Mouse (Mus musculus) CH12.LX (cell line): ENCODE results near the gene Oxt. TPM values are rescaled to one million over a fixed set of nuclear protein-coding genes. Genes with fewer than 3 reads are reported as not detected.

ENCODE experiments used
- DNase-seq: peaks from one replicate; pipeline ENCODE4 v3.0.0-alpha.2; 2013; ENCODE audit errors: extremely low read depth
- H3K27ac ChIP-seq: 2 replicates; pipeline ENCODE4 v1.5.1; 2012; ENCODE audit warnings: low read depth, mild to moderate bottlenecking, control low read depth, moderate library complexity; ENCODE audit not compliant: insufficient read depth
- H3K27me3 ChIP-seq: replicated peaks from 2 replicates; pipeline ENCODE3; 2012; ENCODE audit warnings: inconsistent platforms
- H3K36me3 ChIP-seq, 2 experiments: replicated peaks in 1 of 2; 2 replicates each; pipeline versions ENCODE3 to v1.6.1; 2012; ENCODE audit warnings: inconsistent platforms in 1 of 2, low read length in 1 of 2, mild to moderate bottlenecking in 1 of 2, mixed read lengths in 1 of 2, moderate library complexity in 1 of 2; ENCODE audit not compliant: control insufficient read depth in 1 of 2, insufficient read depth in 1 of 2
- H3K4me1 ChIP-seq, 2 experiments: 2 replicates each; pipeline ENCODE4 v1.6.1; 2012; ENCODE audit warnings: inconsistent platforms in 1 of 2, moderate library complexity in 1 of 2; ENCODE audit not compliant: insufficient read depth in 2 of 2, control insufficient read depth in 1 of 2
- H3K4me2 ChIP-seq: 2 replicates; pipeline ENCODE4 v1.6.1; 2012; ENCODE audit warnings: low read depth, mild to moderate bottlenecking, control low read depth; ENCODE audit not compliant: poor library complexity, insufficient read depth, severe bottlenecking
- H3K4me3 ChIP-seq, 3 experiments: fragments of 150-350 bp in 1 of 3; sonication (generic) in 1 of 3; replicated peaks in 1 of 3; 2 replicates each; pipeline versions ENCODE3 to v1.5.1; 2011 to 2012; ENCODE audit warnings: low read depth in 2 of 3, low read length in 2 of 3, mild to moderate bottlenecking in 2 of 3, moderate library complexity in 2 of 3, control low read depth in 1 of 3, improper control_type of control experiment in 1 of 3, inconsistent platforms in 1 of 3, mixed read lengths in 1 of 3; ENCODE audit not compliant: poor library complexity in 1 of 3
- H3K79me2 ChIP-seq: replicated peaks from 2 replicates; pipeline ENCODE4 v1.6.1; 2012; ENCODE audit warnings: mild to moderate bottlenecking, moderate library complexity; ENCODE audit not compliant: control insufficient read depth, poor library complexity, insufficient read depth, severe bottlenecking; ENCODE audit errors: extremely low read depth
- H3K9ac ChIP-seq: 2 replicates; pipeline ENCODE4 v1.6.1; 2012; ENCODE audit warnings: low read depth, mild to moderate bottlenecking, control low read depth, moderate library complexity; ENCODE audit not compliant: insufficient read depth
- H3K9me3 ChIP-seq: replicated peaks from 2 replicates; pipeline ENCODE3; 2012; ENCODE audit warnings: low read length, inconsistent platforms, mixed read lengths
- CHD2 ChIP-seq: IDR thresholded peaks from 2 replicates; pipeline ENCODE4 v1.6.1; 2011; ENCODE audit warnings: low read length, improper control_type of control experiment
- CTCF ChIP-seq, 2 experiments: IDR thresholded peaks in 1 of 2; conservative IDR thresholded peaks in 1 of 2; 2 replicates each; pipeline ENCODE4 v1.5.1; 2011 to 2012; ENCODE audit warnings: low read depth in 2 of 2, low read length in 2 of 2, improper control_type of control experiment in 1 of 2, inconsistent platforms in 1 of 2, mild to moderate bottlenecking in 1 of 2, moderate library complexity in 1 of 2
- E2F4 ChIP-seq: IDR thresholded peaks from 2 replicates; pipeline ENCODE4 v1.6.1; 2011; ENCODE audit warnings: low read depth, low read length, improper control_type of control experiment; ENCODE audit not compliant: insufficient replicate concordance
- ELF1 ChIP-seq: IDR thresholded peaks from 2 replicates; pipeline ENCODE4 v1.6.1; 2014; ENCODE audit warnings: low read depth, mild to moderate bottlenecking, inconsistent platforms, low read length, improper control_type of control experiment
- ETS1 ChIP-seq: conservative IDR thresholded peaks from 2 replicates; pipeline ENCODE4 v1.6.1; 2012; ENCODE audit warnings: low read depth, mild to moderate bottlenecking, inconsistent platforms, low read length, improper control_type of control experiment, moderate library complexity
- GABPA ChIP-seq: IDR thresholded peaks from 2 replicates; pipeline ENCODE4 v1.6.1; 2012; ENCODE audit warnings: low read depth, low read length, improper control_type of control experiment, inconsistent platforms; ENCODE audit not compliant: insufficient replicate concordance
- HCFC1 ChIP-seq: IDR thresholded peaks from 2 replicates; pipeline ENCODE4 v1.6.1; 2012; ENCODE audit warnings: low read depth, mild to moderate bottlenecking, inconsistent platforms, low read length, improper control_type of control experiment
- IRF4 ChIP-seq: IDR thresholded peaks from 2 replicates; pipeline ENCODE4 v1.6.1; 2014; ENCODE audit warnings: low read depth, mild to moderate bottlenecking, inconsistent platforms, low read length, improper control_type of control experiment
- MAZ ChIP-seq: IDR thresholded peaks from 2 replicates; pipeline ENCODE4 v1.6.1; 2012; ENCODE audit warnings: low read depth, mild to moderate bottlenecking, inconsistent platforms, low read length, improper control_type of control experiment, moderate library complexity
- MEF2A ChIP-seq: IDR thresholded peaks from 2 replicates; pipeline ENCODE4 v1.6.1; 2014; ENCODE audit warnings: low read depth, mild to moderate bottlenecking, inconsistent platforms, low read length, improper control_type of control experiment, borderline replicate concordance
- MXI1 ChIP-seq: IDR thresholded peaks from 2 replicates; pipeline ENCODE4 v1.6.1; 2011; ENCODE audit warnings: mild to moderate bottlenecking, low read depth, low read length, improper control_type of control experiment
- NELFE ChIP-seq: IDR thresholded peaks from 2 replicates; pipeline ENCODE4 v1.6.1; 2011; ENCODE audit warnings: low read depth, low read length, improper control_type of control experiment
- POLR2AphosphoS2 ChIP-seq: IDR thresholded peaks from 2 replicates; pipeline ENCODE4 v1.6.1; 2011; ENCODE audit warnings: low read depth, low read length, improper control_type of control experiment
- RAD21 ChIP-seq: IDR thresholded peaks from 2 replicates; pipeline ENCODE4 v1.6.1; 2011; ENCODE audit warnings: low read depth, mild to moderate bottlenecking, low read length, improper control_type of control experiment, moderate library complexity
- SMC3 ChIP-seq: IDR thresholded peaks from 2 replicates; pipeline ENCODE4 v1.6.1; 2011; ENCODE audit warnings: low read depth, low read length, improper control_type of control experiment
- TBP ChIP-seq: conservative IDR thresholded peaks from 2 replicates; pipeline ENCODE4 v1.6.1; 2011; ENCODE audit warnings: low read depth, low read length, improper control_type of control experiment
- UBTF ChIP-seq: IDR thresholded peaks from 2 replicates; pipeline ENCODE4 v1.6.1; 2012; ENCODE audit warnings: low read depth, mild to moderate bottlenecking, inconsistent platforms, low read length, improper control_type of control experiment, moderate library complexity
- USF2 ChIP-seq: conservative IDR thresholded peaks from 2 replicates; pipeline ENCODE4 v1.6.1; 2011; ENCODE audit warnings: low read depth, low read length, improper control_type of control experiment
- ZKSCAN1 ChIP-seq: IDR thresholded peaks from 2 replicates; pipeline ENCODE4 v1.6.1; 2012; ENCODE audit warnings: low read depth, inconsistent platforms, low read length, improper control_type of control experiment, borderline replicate concordance
- ZMIZ1 ChIP-seq: IDR thresholded peaks from 2 replicates; pipeline ENCODE4 v1.6.1; 2012; ENCODE audit warnings: low read depth, mild to moderate bottlenecking, inconsistent platforms, low read length, improper control_type of control experiment
- ZNF384 ChIP-seq: IDR thresholded peaks from 2 replicates; pipeline ENCODE4 v1.6.1; 2012; ENCODE audit warnings: low read depth, low read length, improper control_type of control experiment, inconsistent platforms
- dilution Hi-C: fragments of 300-500 bp; cut with MboI; formaldehyde crosslinking; loops from 2 replicates; pipeline ENCODE4 v1.14.3; 2020; ENCODE audit warnings: low sequenced_read_pairs; ENCODE audit not compliant: extremely low pct_unique_long_range_greater_than_20kb, extremely low pct_ligation_motif_present
- in situ Hi-C: fragments of 300-500 bp; cut with MboI; formaldehyde crosslinking; loops from 3 replicates; pipeline ENCODE4 v1.14.3; 2019; ENCODE audit warnings: low sequenced_read_pairs, low pct_ligation_motif_present, low pct_unique_long_range_greater_than_20kb, mixed read lengths
- polyA plus RNA-seq: library from polyadenylated mRNA; unstranded; fragments of >175 nt; gene quantifications from 2 replicates; pipeline ENCODE4 v1.2.1, GENCODE M21; 2012; ENCODE audit warnings: low read depth; ENCODE audit not compliant: insufficient read length
- total RNA-seq, 2 experiments: library from RNA; depleted of rRNA; stranded (reverse); fragments of 300-350 nt in 1 of 2; fragments of >200 nt in 1 of 2; gene quantifications; 2 replicates each; pipeline ENCODE4 v1.2.3; 2012 to 2014

Oxt gene
- total and polyA plus RNA-seq, 3 experiments = not detected

DNA sequence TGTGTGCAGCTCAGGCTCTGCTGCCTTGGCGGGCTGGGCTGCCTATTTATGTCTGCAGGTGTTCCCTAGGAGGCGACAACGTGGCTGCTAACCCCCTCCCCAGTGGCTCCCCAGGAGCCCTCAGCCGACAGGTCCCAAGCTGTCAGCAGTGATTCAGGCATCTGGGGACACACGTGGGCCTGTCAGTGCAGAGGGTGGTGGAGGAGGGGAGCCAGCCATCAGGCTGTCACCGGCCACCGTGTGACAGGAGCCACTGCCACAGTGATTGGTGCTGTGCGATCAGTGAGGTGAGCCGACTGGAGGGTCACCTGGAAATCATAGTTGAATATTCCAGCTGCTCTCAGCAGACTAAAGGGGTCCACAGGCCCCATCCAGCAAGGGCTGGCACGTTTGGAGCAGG, 6.6 kb downstream of the Oxt start, which contains the start of gene Avp:
TSS of gene Avp (minus strand) at position 3 of the 400 bp plus-strand sequence.
- TF ChIP-seq GABPA (no peak), ZKSCAN1 (no peak), ETS1 (no peak)
- TF ChIP-seq, all 38 proteins: peak for 0
- Histone ChIP-seq H3K9ac (no peak within 1 kb of the TSS), H3K4me2 (no peak within 1 kb of the TSS), H3K9me3 (no peaks in the 10 kb centered on the region), H3K4me1 (peaks cover 3 to 4% of the 10 kb centered on the region in 2 experiments), H3K4me3 (no peak within 1 kb of the TSS), H3K27me3 (peaks cover 25% of the 10 kb centered on the region), H3K36me3 (no peaks in the 10 kb centered on the region), H3K27ac (no peak within 1 kb of the TSS), H3K79me2 (no peaks in the 10 kb centered on the region)
- DNase-seq = no peak
- dilution Hi-C loops (no loop called here), in situ Hi-C loops (no loop called here)

GRCm38 (mm10) chr2:130583902-130584560, 8.1 kb downstream of the Oxt start:
- peaks cover 0 to under 1% of the 10 kb centered on the region in 2 experiments for H3K36me3 ChIP-seq
- no peak overlapping the region for H3K4me3 ChIP-seq
- peaks cover 20% of the 10 kb centered on the region for H3K27me3 ChIP-seq
- H3K4me2 ChIP-seq = no peak overlapping the region
- no peak for DNase-seq
- no peak overlapping the region for H3K9ac ChIP-seq
- in situ Hi-C loops (no loop called here), dilution Hi-C loops (no loop called here)
- H3K4me1 ChIP-seq = 0 out of 4 replicates have a peak, but pooled peaks cover 0 to 3% of the 10 kb centered on the region in 2 experiments
- no peaks in the 10 kb centered on the region for H3K9me3 ChIP-seq
- H3K79me2 ChIP-seq = no peaks in the 10 kb centered on the region
- H3K27ac ChIP-seq = no peak overlapping the region
- TF ChIP-seq CTCF (conservative IDR thresholded peaks at IDR 0.05 in 1 of 2, IDR thresholded peaks at IDR 0.05 in 1 of 2; ENCODE audit: low read depth in 2 of 2, low read length in 2 of 2) (no peak), ZNF384 (no peak), GABPA (no peak), HCFC1 (no peak), POLR2AphosphoS2 (no peak), IRF4 (no peak), ETS1 (no peak), RAD21 (no peak), TBP (no peak), ELF1 (no peak), MXI1 (no peak), UBTF (no peak), ZMIZ1 (no peak), E2F4 (no peak), MEF2A (no peak), SMC3 (no peak), CHD2 (no peak), MAZ (no peak), NELFE (no peak), USF2 (no peak)
